Mouse (Mus musculus) cerebellum, adult (tissue): ENCODE measurements around the gene Gpr183.

Source experiments
- ATAC-seq: cut with Nextera tagmentation; 2 replicates; pipeline ENCODE4 v1.9.2; 2017; ENCODE audit warnings: mild to moderate bottlenecking, moderate library complexity, mixed read lengths; ENCODE audit not compliant: insufficient number of reproducible peaks, low FRiP score, low TSS enrichment

Gpr183 gene

DNA sequence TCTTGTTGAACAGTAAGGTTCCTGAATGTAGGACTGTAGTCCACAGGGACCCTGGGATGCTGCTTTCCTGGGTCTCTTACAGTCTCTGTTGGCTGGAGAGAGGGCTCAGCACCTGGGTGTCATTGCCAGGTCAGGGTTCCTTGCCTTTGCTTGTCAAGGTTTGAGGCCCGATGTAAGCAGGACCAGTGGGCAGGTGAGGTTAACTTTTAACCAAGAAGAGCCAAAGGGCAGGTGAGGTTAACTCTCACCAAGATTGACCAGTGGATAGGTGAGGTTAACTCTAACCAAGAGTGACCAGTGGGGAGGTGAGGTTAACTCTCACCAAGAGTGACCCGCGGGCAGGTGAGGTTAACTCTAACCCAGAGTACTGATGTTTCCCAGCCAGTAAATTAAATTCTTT lies 24.3 kb upstream of the Gpr183 start:
- no peak for ATAC-seq

DNA sequence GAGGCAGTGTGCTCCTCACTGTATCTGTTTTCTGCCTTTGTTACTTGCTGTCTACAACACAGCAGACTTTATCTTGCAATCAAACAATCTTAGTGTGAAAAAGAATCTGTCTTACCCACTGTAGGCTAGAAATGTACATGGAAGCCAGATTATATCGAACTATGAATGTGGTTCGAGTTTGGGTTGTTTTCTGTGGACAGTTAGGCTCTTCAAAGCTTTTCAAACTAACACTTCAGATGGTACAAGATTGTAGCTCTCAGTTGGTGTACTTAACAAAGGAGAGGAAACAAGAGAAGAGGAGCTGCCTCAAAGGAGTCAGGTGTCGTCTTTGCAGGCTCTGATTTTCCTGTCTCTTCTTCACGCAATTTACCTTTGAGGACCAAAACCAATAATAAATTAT lies 22.7 kb upstream of the Gpr183 start:
- ATAC-seq: no peak

DNA sequence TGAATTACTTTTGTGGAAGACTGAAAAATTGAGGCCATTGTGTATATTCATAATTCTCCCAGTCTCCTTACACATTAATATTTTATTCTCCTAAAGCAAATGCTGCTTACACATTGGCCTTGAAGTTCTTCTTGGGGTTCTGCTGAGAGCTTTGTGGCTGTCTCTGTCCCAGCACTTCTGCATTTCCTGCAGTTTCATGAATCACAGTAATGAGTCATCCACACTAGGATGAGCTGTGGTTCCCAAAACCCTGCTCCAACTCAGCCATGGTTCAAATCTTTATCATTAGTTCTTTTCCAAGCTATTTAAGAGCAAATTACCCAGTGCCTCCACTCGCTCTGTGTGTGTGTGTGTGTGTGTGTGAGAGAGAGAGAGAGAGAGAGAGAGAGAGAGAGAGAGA lies 22.3 kb upstream of the Gpr183 start:
- no peak for ATAC-seq

DNA sequence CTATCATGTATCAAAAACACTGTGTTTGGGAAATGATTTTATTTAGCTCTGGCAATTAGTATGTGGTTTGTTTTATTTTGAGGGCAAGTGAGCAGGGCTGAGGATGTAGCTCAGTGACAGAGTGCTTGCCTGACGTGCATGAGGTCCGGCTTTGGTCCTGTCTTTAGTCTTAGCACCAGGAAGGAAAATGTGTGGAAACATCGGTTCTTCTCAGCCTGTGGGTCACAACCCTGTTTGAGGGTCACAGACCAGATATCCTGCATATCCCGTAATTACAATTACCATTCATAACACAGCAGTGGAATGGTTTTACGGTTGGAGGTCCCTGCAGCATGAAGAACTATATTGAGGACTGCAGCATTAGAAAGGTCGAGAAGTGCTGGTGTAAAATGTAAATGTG lies 21.0 kb upstream of the Gpr183 start:
- ATAC-seq: no peak

DNA sequence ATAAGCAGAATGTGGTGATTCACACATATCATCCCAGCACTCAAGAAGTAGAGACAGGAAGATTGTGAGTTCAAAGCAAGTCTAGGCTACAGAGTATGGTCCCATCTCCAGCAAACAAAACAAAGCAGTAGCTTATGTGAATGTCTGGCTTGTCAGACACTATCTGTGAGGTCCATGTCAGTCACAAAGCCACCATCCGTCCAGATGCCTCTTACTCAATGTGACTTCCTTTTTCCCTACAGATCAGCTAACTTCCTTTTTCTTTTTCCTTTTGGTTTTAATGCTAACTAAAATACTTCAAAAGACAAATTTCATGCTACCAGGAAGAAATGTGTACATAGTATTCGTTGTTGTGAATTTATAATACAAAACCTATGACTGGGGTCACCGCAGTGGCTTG lies 20.5 kb upstream of the Gpr183 start:
- no peak for ATAC-seq

DNA sequence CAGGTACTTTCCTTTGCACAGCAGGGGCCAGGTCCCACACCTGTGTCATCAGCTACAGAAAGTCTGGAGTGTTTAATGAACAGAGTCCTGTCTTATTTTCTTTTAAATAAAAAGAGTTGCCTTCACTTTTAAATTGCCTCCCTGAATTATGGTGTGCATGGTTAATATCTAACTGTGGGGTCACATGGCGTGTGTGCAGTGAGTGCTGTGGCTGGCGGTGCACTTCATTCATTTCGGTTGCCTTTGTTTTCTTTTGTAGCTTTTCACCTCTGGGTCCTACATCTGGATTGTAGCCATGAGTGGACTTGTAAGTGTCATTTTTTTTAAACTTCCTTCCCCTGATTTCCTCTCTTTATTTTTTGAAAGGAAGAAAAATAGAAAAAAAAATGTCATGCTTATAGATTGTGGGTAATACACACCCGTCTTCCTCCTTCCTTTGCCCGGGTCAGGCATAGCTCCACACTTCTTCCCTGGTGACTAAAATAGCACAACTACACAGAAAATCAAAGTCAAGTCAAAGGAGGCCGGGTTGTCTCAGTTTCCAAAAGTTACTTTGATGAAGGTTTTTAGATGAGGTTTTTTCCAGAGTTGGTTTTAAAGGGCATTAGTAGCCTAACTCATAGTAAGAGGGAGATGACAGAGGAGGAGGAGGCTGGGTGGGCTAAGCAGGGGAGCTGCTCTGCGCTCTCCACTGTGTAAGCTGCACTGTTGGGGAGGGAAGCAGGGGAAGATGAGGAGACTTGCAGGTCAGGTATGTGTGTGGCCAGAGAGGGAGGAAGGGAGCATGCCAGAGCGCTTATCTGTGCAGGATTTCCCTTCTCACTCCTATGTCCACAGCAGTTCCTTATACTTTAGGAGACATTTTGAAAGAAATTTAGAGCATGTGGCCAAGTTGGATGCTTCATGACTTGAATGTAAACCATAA lies 18.3 kb upstream of the Gpr183 start:
- ATAC-seq: no peak

DNA sequence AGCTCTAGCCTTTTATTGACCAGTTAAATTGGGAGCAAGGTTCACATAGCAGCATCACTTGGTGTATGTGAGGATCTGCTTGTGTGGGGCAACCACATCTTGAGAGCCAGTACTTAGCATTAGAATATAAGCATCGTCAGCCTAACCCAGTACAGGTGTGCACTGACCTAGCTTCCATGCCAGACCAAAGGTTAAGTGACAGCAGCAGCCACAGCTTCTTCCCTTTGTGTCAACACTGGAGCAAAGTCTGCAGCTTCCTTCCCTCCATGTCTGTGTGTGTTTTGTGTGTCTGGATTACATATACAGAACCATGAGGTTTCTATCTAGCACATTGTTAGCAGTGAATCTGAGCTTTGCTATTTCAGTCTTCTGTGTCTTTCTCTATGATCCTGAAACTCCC lies 16.5 kb upstream of the Gpr183 start:
- ATAC-seq: no peak

DNA sequence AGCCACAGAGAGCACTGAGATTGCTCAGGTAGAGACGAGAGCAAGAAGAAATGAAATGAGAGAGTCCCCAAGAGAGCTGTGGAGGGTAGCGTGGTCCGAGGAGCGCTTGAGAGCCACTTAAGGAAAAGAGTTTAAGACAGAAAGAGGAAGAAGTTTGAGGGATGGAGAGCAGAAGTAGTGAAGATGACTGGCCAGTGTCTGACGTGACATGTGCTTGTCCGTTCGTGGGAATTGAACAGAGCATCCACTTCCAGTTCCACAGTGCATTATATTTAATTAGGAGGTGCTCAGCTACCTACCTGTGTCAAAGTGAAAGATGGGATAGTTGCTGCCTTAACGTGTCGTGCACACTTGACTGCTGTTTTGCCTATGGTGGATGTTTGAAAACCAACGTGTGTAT lies 8.1 kb upstream of the Gpr183 start:
- no peak for ATAC-seq

DNA sequence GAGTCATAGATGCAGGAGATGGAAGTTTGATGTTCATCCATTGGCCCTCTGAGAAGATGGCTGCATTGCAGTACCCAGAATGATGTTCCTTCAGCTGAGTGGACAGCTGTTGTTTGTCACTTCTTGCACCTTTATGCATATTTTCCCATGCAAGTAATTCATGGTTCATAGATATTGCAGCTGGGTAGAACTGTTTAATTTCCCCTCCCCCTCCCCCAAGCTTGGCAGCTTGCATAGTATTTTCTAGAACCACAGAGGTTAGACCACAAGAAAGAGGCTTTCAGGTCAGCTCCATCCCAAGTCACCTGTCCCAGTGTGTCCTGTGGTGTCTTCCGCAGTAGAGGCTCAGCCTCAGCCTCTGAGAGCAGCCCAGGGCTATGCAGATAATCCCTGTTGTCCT lies 5.4 kb upstream of the Gpr183 start:
- ATAC-seq: no peak

DNA sequence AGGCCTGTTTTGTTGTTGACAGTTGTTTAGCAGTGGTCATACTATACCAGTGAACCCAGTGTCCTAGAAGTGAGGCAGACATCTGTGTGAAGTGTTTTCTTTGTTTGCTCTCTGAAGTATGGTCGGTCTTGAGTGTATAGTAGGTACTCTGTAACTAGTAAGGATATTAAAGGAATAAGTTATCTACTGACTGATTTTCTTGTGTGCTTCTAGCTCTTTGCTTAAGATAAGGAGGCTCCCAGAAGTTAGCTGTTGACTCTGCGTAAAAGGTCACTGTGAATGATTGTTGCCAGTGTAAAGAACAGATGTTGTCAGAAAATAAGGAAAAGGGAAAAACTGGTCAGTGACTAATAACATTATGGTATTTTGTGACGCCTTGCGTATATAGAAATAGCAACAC lies 2.1 kb upstream of the Gpr183 start:
- ATAC-seq: no peak

DNA sequence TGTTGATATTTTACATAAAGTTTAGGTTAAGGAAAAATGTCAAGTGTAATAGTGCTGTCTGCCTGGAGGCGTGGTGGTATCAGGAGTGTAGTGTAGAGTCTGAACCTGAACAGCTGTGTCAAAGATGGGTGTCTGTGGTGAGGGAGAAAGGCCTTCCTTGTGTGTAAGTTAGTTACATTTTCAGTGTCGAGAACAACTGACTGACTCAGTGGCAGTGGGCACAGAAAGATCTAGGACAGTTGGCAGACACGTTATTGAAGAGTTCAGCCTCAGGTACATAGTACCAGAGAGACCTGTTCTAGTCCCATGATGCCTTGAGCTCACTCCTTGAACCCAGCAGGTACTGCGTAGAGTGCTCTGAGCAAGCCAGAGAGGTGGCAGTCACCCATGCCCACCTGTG lies 466 bp upstream of the Gpr183 start:
- ATAC-seq: no peak

DNA sequence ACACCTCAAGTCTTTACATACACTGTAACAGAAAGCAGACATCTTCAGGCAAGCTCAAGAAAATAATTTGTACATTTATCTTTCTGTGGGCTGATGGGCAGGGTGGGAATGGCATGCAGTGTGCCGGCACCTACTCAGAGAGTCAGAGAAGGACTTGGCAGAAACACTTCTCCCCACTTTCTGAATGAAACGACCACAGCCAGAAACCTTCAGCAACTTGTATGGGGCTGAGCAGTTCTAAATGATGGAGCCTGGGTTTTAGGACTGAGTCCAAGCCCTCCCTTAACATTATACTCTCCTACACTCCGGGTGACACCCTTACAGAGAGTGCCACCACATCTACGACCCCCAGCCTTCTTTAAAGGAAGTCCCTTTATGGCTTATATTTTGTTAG lies 1.1 kb downstream of the Gpr183 start:
- ATAC-seq: no peak

DNA sequence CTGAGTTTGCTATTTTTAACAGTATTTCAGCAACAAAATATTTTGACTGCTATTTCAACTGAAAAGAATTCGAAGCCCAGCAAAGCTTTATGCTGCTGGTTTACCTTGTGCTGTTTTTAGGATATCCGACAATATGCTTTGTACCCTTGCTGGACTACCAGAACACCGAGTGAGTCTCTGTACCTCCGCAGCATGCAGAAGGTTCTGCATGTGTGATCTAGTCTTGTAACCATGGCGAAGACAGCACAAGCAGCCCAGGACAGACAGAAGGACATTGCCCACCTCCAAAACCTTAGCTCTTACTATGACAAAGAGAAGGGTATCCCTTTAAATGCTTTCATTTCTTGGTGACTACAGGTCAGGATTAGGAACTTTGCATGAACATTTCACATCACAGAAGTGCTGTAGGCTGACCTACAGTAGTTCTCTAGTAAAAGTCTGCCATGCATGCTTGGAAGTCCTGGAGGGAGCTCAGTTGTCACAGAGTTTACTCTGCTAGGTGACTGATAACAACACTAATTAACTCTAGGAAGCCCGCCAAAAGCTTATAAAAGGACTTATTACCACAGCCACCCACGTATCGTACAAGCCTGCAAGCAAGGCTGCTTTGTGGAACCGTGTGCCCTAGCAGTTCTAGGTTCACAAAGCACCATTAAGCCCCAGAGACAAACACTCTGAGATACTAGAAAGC lies 1.6 kb downstream of the Gpr183 start:
- no peak for ATAC-seq

DNA sequence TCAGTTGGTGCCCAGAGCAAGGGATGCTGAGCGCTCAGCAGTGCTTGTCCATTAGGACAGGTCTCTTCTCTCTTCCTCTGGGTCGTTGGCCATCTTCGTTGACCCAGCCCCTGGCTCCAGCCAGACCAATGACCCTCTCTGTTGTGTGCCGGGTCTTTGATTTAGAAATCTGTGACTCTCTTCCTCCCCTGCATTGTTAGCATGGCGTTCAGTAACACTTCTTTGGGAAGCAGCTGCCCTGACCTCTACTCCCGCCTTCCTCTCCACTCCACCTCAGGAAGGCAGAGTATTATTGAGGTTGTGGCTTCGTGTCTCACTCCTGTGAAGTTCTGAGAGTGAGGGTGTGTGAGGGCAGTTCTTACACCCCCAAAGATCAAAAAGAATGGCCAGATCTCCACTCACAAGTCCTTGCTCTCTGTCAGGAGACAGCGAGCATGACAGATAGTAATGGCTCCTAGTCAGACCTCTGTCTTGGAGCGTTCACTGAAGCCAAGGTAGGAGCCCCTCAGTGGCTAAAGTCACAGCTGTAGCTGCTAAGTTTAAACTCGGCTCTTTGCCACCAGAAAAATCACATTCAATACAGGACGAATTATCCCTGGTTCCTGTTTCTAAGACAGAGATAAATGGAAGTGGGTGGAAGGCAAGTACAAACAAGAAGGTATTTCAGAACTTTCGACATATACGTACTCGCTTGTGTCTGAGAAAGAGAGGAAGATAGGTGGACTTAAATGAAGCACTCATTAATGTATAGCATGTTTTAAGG lies 2.7 kb downstream of the Gpr183 start:
- ATAC-seq: no peak

DNA sequence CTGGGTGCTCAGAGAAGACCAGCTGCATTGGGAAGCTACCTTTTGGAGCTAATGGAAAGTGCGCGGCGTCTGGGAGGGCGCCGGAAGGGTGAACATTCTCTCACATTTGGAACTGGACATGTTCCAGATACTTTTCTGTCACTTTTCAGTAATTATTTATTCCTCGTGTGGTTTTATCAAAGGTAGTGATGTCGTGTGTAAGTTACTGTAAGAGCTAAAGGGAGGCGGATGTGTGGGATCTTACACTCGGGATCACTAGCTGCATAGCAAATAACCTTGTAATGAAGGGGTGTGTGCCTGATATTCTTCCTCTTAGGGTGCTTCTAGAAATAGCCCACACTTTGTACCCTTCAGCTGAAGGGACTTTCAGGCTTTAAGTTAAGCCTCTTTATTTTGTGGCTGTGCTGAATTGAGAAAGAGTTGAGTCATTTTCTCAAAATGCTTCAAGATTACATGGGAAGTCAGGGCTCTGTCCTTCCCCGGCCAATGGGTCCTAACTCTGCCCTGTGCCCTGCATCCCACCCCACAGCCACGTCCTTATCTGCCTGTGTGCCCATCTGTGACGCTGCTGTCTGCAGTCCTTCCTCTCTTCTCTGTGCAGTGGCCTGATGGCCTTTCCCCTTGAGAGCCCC lies 3.4 kb downstream of the Gpr183 start:
- no peak for ATAC-seq

DNA sequence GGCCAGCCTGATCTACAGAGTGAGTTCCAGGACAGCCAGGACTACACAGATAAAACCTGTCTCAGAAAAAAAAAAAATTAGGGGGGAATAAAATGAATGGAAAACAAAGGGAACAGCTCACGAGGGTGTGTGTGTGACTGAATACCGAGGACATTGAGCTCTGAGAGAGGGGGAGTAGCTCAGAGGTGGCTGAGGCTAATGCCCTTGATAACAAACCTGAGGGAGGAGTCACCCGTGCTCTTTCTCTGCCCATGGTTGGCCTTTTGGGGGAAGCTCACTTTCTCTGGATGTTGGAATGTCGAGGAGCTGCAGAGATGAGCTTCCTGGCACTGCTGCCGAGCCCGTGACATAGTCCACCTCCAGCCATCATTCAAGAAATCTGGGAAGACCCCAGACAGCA lies 4.0 kb downstream of the Gpr183 start:
- ATAC-seq: no peak

DNA sequence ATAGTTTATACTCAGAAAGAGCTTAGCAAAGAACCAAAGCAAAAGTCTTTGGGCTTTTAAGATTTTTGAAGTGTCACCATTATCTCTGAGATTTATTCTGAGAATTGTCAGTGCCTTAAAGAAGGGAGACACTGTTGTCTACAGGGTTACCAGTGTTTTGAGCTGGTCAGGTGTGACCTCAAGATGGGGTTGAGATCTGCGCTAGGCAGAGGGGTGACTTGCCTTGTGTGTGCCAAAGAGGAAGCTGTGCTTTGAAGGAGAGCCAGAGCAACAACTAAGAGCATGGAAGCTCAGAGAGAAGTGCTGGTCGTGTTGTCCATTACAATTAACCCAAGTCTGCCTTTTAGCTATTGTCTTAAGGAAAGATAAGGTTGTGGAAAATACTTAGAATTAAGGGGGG lies 4.5 kb downstream of the Gpr183 start:
- no peak for ATAC-seq

DNA sequence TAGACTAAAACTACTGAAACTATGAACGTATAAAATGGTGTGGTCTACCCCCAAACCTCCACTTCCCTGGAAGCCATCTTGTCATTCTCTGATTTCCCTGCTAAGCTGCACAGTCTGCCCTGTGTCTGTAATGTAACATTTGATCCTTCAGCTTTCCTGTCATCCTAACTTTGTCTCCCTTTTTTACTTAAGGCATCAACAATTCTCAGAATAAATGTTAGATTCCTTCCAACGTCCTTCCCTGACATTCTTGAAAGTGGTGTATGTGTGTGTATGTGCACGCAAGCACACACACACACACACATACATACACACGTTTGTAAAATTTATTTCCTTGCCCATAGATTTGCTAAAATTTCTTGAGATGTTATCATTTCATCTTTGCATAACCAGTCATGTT lies 5.0 kb downstream of the Gpr183 start:
- no peak for ATAC-seq

DNA sequence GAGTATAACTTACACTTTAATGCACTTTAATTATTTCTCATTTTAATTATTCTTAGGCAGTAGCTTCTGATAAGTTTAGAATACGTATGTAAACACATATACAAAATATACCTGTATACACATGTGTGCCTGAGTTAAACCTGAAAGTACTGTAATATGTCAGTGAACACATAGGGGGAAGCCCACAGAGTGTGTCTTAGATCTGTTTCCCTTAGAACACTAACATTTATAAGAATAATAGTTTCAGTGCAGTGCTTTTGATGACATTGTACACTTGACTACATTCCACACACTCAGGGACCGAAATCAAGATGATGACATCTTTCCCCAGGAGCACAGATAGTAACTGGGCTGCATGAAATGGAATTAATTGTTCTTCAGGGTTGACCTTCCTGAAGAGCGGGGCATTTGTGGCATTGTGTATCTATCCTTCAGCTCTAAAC lies 5.4 kb downstream of the Gpr183 start:
- no peak for ATAC-seq

DNA sequence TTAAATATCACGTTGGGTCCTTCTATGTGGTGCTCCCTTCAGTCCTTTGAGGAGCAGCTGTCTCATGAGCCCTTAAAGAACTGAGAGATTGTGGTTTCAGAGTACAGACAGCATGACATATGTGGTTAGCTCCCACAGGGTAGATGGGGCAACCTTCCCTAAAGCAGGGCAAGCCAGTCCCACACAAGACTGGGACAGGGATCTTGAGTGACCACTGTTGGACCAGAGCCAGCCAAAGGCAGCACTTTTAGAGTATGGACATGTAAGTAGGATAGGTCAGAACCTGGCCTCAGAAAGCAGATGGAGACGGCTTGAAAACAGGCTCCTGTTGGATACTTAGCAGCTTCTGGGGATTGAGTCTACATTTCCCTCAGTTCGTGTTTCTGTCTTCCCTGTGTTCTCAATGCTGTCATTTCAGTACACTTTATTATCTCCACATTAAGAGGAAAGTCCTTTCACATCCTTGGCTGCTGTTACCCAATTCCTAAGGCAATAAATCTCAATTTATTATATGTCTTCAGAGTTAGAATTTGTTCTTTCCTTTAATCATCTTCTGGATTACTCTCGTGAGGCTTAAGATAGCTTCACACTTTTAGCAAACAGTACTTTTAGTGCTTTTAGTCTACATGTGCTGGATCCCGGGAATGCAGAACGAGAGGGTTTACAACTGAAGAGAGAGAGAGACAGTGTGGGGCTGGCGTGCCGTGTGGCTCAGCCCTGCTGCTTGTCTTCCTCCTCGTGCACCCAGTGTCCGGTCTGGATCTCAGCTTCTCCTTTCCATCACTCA lies 6.1 kb downstream of the Gpr183 start:
- ATAC-seq: no peak
